Mouse (Mus musculus) heart, embryonic 12.5 days (tissue): Measurements from ENCODE around the gene Foxa3. TPM values are rescaled to one million over a fixed set of nuclear protein-coding genes. Genes with fewer than 3 reads are reported as not detected.
A peak's percentile ranks its signal among the peaks of the same experiment; 100 is the strongest.

Source experiments
- ATAC-seq: fragments of 200-750 bp; cut with Nextera tagmentation; 2 replicates; pipeline ENCODE4 v1.8.0; 2017; ENCODE audit warnings: moderate TSS enrichment, moderate library complexity; ENCODE audit not compliant: insufficient number of reproducible peaks, low FRiP score
- H3K27ac ChIP-seq: fragments of 300-500 bp; sonication (generic); 2 replicates; pipeline ENCODE4 v1.5.1; 2016; ENCODE audit warnings: mild to moderate bottlenecking, moderate library complexity; ENCODE audit not compliant: poor library complexity, severe bottlenecking
- H3K27me3 ChIP-seq: fragments of 300-500 bp; sonication (generic); replicated peaks from 2 replicates; pipeline ENCODE4 v1.6.1; 2016; ENCODE audit warnings: mild to moderate bottlenecking, moderate library complexity
- H3K36me3 ChIP-seq: fragments of 300-500 bp; sonication (generic); 2 replicates; pipeline ENCODE4 v1.6.1; 2016; ENCODE audit warnings: mild to moderate bottlenecking, moderate library complexity
- H3K4me1 ChIP-seq: fragments of 300-500 bp; sonication (generic); replicated peaks from 2 replicates; pipeline ENCODE4 v1.6.1; 2016; ENCODE audit warnings: mild to moderate bottlenecking
- H3K4me2 ChIP-seq: fragments of 300-500 bp; sonication (generic); 2 replicates; pipeline ENCODE4 v1.6.1; 2016; ENCODE audit warnings: mild to moderate bottlenecking, moderate library complexity
- H3K4me3 ChIP-seq: fragments of 300-500 bp; sonication (generic); 2 replicates; pipeline ENCODE4 v1.5.1; 2016; ENCODE audit warnings: mild to moderate bottlenecking
- H3K9ac ChIP-seq: fragments of 300-500 bp; sonication (generic); 2 replicates; pipeline ENCODE4 v1.6.1; 2016; ENCODE audit warnings: mild to moderate bottlenecking, moderate library complexity
- H3K9me3 ChIP-seq: fragments of 300-500 bp; sonication (generic); replicated peaks from 2 replicates; pipeline ENCODE4 v1.6.1; 2016; ENCODE audit warnings: mild to moderate bottlenecking, moderate library complexity
- WGBS: fragments of 180-500 bp; shearing (Covaris S2); methylation state at CpG from one replicate; pipeline ENCODE4 v1.1.7; 2016; 5-methylcytosine and 5-hydroxymethylcytosine counted together
- polyA plus RNA-seq: library from polyadenylated mRNA; unstranded; fragments of >200 nt; fragmentation: Nextera tagmentation; extraction: Ambion mirVana; gene quantifications from 2 replicates; pipeline ENCODE4 v1.2.1, GENCODE M21; 2016

Gene Foxa3
- polyA plus RNA-seq, 1 experiment from 2014 or later = 0.37 TPM

GRCm38 (mm10) chr7:18970956-18971355, 52.4 kb downstream of the Foxa3 start:
- ATAC-seq = no peak
- peaks cover 11% of the 10 kb centered on the region for H3K27me3 ChIP-seq
- no peak overlapping the region for H3K9ac ChIP-seq
- H3K36me3 ChIP-seq = no peaks in the 10 kb centered on the region
- no peak overlapping the region for H3K4me3 ChIP-seq
- no peaks in the 10 kb centered on the region for H3K9me3 ChIP-seq
- WGBS = 81% methylated on average over 3 of the region's 3 CpGs
- H3K27ac ChIP-seq = no peak overlapping the region
- no peaks in the 10 kb centered on the region for H3K4me1 ChIP-seq
- H3K4me2 ChIP-seq = no peak overlapping the region

DNA sequence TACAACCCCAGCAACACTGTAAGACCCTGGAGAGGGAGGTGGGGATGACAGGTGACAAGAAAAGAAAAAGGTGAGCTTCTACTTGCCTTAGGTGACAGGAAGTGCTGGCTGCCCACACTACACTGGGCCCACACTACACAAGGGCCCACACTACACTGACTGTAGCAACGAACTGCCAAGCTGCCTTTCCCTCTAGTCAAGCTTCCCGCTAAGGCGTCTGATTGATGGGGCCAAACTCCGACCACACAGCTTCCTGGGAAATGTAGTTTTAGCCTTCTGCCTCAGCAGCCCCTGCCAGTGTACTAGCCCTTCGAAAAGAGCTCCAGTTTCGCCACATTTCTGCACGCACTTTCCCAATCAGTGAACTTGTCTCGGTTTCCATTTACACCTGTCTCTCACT, 55.7 kb downstream of the Foxa3 start:
- 0 out of 2 replicates have a peak, but pooled peaks cover 2% of the 10 kb centered on the region for H3K9me3 ChIP-seq
- H3K36me3 ChIP-seq = no peaks in the 10 kb centered on the region
- no peak overlapping the region for H3K4me3 ChIP-seq
- H3K9ac ChIP-seq = no peak overlapping the region
- WGBS = 9% methylated on average over 8 of the region's 8 CpGs
- H3K4me2 ChIP-seq = no peak overlapping the region
- H3K27me3 ChIP-seq = peaks cover 43% of the 10 kb centered on the region
- H3K4me1 ChIP-seq = peaks cover 10% of the 10 kb centered on the region
- no peak overlapping the region for H3K27ac ChIP-seq
- ATAC-seq = no peak

DNA sequence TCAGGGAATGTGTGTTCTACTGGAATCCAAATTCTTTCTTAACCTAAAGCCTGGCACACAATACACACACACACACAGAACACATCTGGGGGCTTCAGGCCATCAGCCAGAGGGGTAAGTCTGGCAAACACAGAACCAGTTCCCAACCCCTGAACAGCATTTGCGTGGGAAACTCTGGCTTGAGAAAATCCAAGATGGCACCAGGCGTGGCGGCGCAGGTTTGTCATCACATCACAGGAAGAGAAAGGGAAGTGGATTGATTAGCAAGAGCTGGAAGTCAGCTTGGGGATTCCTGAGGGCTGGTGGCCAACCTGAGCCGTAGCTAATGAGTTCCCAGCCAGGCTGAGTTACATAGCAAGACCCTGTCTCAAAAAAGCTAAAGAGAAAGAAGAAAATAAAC, 58.0 kb downstream of the Foxa3 start:
- no peak overlapping the region for H3K4me3 ChIP-seq
- peaks cover 15% of the 10 kb centered on the region for H3K4me1 ChIP-seq
- no peak overlapping the region for H3K27ac ChIP-seq
- no peak overlapping the region for H3K4me2 ChIP-seq
- no peak overlapping the region for H3K9ac ChIP-seq
- 0 out of 2 replicates have a peak, but pooled peaks cover 2% of the 10 kb centered on the region for H3K9me3 ChIP-seq
- H3K36me3 ChIP-seq = no peaks in the 10 kb centered on the region
- peaks cover 63% of the 10 kb centered on the region for H3K27me3 ChIP-seq
- no peak for ATAC-seq
- WGBS = 72% methylated on average over 5 of the region's 5 CpGs

- WGBS = under 1% methylated on average over 19 of the region's 19 CpGs
- no peak for ATAC-seq
- H3K27ac ChIP-seq = no peak overlapping the region
- peaks cover 18% of the 10 kb centered on the region for H3K4me1 ChIP-seq
- H3K27me3 ChIP-seq = peaks cover 73% of the 10 kb centered on the region
- H3K9me3 ChIP-seq = 0 out of 2 replicates have a peak, but pooled peaks cover 2% of the 10 kb centered on the region
- peak overlapping the region; percentile 56; the same call in 1 of the 2 replicates for H3K4me2 ChIP-seq
- no peaks in the 10 kb centered on the region for H3K36me3 ChIP-seq
- H3K4me3 ChIP-seq = peak overlapping the region; percentile 12; the same call in 1 of the 2 replicates
- H3K9ac ChIP-seq = no peak overlapping the region
Observed at GRCm38 (mm10) chr7:18963294-18963843, 60.0 kb downstream of the Foxa3 start.

Other genes starting within 250 kb of the Foxa3 start
- gene Psg19, start 225.0 kb downstream of the Foxa3 start, polyA plus RNA-seq = not detected in 2 replicates
- not detected in 2 replicates for gene Psg17, start 201.9 kb downstream of the Foxa3 start, polyA plus RNA-seq
- 0.17 and 0.31 TPM in 2 replicates for gene Mill2, start 183.6 kb downstream of the Foxa3 start, polyA plus RNA-seq
- 0.83 and 0.96 TPM in 2 replicates for gene Pglyrp1, start 152.2 kb downstream of the Foxa3 start, polyA plus RNA-seq
- gene Ccdc61, start 113.1 kb downstream of the Foxa3 start, polyA plus RNA-seq = 23.3 and 24.0 TPM in 2 replicates
- gene Nova2, start 97.7 kb downstream of the Foxa3 start, polyA plus RNA-seq = 0.60 and 0.64 TPM in 2 replicates
- gene Nanos2, start 36.1 kb downstream of the Foxa3 start, polyA plus RNA-seq = not detected in 2 replicates
- 2.7 and 3.0 TPM in 2 replicates for gene Mypop, start 32.3 kb downstream of the Foxa3 start, polyA plus RNA-seq
- gene Irf2bp1, start 19.5 kb downstream of the Foxa3 start, polyA plus RNA-seq = 21.3 and 22.8 TPM in 2 replicates
- 33.2 TPM in 2 replicates for gene Sympk, start 839 bp upstream of the Foxa3 start, polyA plus RNA-seq
- gene Rsph6a, start 31.2 kb upstream of the Foxa3 start, polyA plus RNA-seq = not detected in 2 replicates
- gene Dmwd, start 52.7 kb upstream of the Foxa3 start, polyA plus RNA-seq = 15.4 and 15.5 TPM in 2 replicates
- 16.4 and 17.2 TPM in 2 replicates for gene Dmpk, start 60.3 kb upstream of the Foxa3 start, polyA plus RNA-seq
- 7.1 and 7.2 TPM in 2 replicates for gene Six5, start 71.1 kb upstream of the Foxa3 start, polyA plus RNA-seq
- 2.2 TPM in 2 replicates for gene Gm4969, start 94.8 kb upstream of the Foxa3 start, polyA plus RNA-seq
- gene Fbxo46, start 96.3 kb upstream of the Foxa3 start, polyA plus RNA-seq = 10.2 and 11.2 TPM in 2 replicates
- 10.0 TPM in 2 replicates for gene Qpctl, start 125.8 kb upstream of the Foxa3 start, polyA plus RNA-seq
- gene Snrpd2, start 126.2 kb upstream of the Foxa3 start, polyA plus RNA-seq = 101 TPM in 2 replicates
- 8.0 and 9.7 TPM in 2 replicates for gene Gipr, start 142.6 kb upstream of the Foxa3 start, polyA plus RNA-seq
- gene Eml2, start 152.9 kb upstream of the Foxa3 start, polyA plus RNA-seq = 17.7 and 18.2 TPM in 2 replicates
- 0.97 and 1.1 TPM in 2 replicates for gene Gpr4, start 189.0 kb upstream of the Foxa3 start, polyA plus RNA-seq
- 37.0 and 38.4 TPM in 2 replicates for gene Opa3, start 204.8 kb upstream of the Foxa3 start, polyA plus RNA-seq
- 93.7 and 99.0 TPM in 2 replicates for gene Vasp, start 248.3 kb upstream of the Foxa3 start, polyA plus RNA-seq